Mouse (Mus musculus) brown adipose tissue, adult 24 weeks (tissue): Measurements from ENCODE around the gene Pigk. TPM values are rescaled to one million over a fixed set of nuclear protein-coding genes. Genes with fewer than 3 reads are reported as not detected.

Experiments used
- H3K27ac ChIP-seq: fragments of 200-500 bp; replicated peaks from 2 replicates; pipeline ENCODE4 v1.5.1; 2012; ENCODE audit warnings: low read depth, mild to moderate bottlenecking, low read length
- H3K4me1 ChIP-seq: fragments of 200-500 bp; 2 replicates; pipeline ENCODE4 v1.6.1; 2012; ENCODE audit warnings: low read length, mixed read lengths; ENCODE audit not compliant: control insufficient read depth, insufficient read depth, insufficient read length
- H3K4me3 ChIP-seq: fragments of 200-500 bp; 2 replicates; pipeline ENCODE4 v1.5.1; 2012; ENCODE audit warnings: low read depth, mild to moderate bottlenecking, low read length, moderate library complexity; ENCODE audit not compliant: insufficient read depth
- polyA plus RNA-seq: library from polyadenylated mRNA; stranded (reverse); fragments of >200 nt; gene quantifications from 2 replicates; pipeline ENCODE4 v1.2.4, GENCODE M21; 2012; ENCODE audit not compliant: missing spikeins, insufficient read depth, insufficient read length

The Pigk gene
- polyA plus RNA-seq, 1 experiment = 30.3 TPM

GRCm38 (mm10) chr3:152752911-152753310 is 39.0 kb downstream of the Pigk start:
- no peaks in the 10 kb centered on the region for H3K4me1 ChIP-seq
- no peak overlapping the region for H3K4me3 ChIP-seq
- H3K27ac ChIP-seq = no peak overlapping the region

GRCm38 (mm10) chr3:152753345-152753744 is 39.4 kb downstream of the Pigk start:
- H3K27ac ChIP-seq = no peak overlapping the region
- no peaks in the 10 kb centered on the region for H3K4me1 ChIP-seq
- H3K4me3 ChIP-seq = no peak overlapping the region

- H3K27ac ChIP-seq = no peak overlapping the region
- no peaks in the 10 kb centered on the region for H3K4me1 ChIP-seq
- H3K4me3 ChIP-seq = no peak overlapping the region
These were observed 40.2 kb downstream of the Pigk start for GRCm38 (mm10) chr3:152753920-152754764.

- no peaks in the 10 kb centered on the region for H3K4me1 ChIP-seq
- no peak overlapping the region for H3K4me3 ChIP-seq
- no peak overlapping the region for H3K27ac ChIP-seq
These were observed 41.6 kb downstream of the Pigk start for GRCm38 (mm10) chr3:152755515-152755914.

- no peak overlapping the region for H3K4me3 ChIP-seq
- H3K27ac ChIP-seq = no peak overlapping the region
- H3K4me1 ChIP-seq = no peaks in the 10 kb centered on the region
These were observed 43.0 kb downstream of the Pigk start for GRCm38 (mm10) chr3:152756896-152757295.

GRCm38 (mm10) chr3:152757464-152758393 is 43.8 kb downstream of the Pigk start:
- no peak overlapping the region for H3K4me3 ChIP-seq
- H3K27ac ChIP-seq = no peak overlapping the region
- H3K4me1 ChIP-seq = no peaks in the 10 kb centered on the region

GRCm38 (mm10) chr3:152758500-152759032 is 44.7 kb downstream of the Pigk start:
- no peak overlapping the region for H3K27ac ChIP-seq
- H3K4me1 ChIP-seq = no peaks in the 10 kb centered on the region
- H3K4me3 ChIP-seq = no peak overlapping the region

GRCm38 (mm10) chr3:152761116-152761515 is 47.2 kb downstream of the Pigk start:
- H3K4me1 ChIP-seq = no peaks in the 10 kb centered on the region
- no peak overlapping the region for H3K4me3 ChIP-seq
- no peak overlapping the region for H3K27ac ChIP-seq

- H3K27ac ChIP-seq = no peak overlapping the region
- no peaks in the 10 kb centered on the region for H3K4me1 ChIP-seq
These were observed 47.8 kb downstream of the Pigk start for GRCm38 (mm10) chr3:152761661-152762060.

GRCm38 (mm10) chr3:152762302-152762701 is 48.4 kb downstream of the Pigk start:
- H3K4me1 ChIP-seq = no peaks in the 10 kb centered on the region
- H3K27ac ChIP-seq = no peak overlapping the region
- no peak overlapping the region for H3K4me3 ChIP-seq

More at GRCm38 (mm10) chr3:152761661-152762060, 47.8 kb downstream of the Pigk start:
- no peak overlapping the region for H3K4me3 ChIP-seq

- Histone ChIP-seq H3K27ac (no peak overlapping the region), H3K4me3 (peak overlapping the region; percentile 56)
These were observed 49.4 kb downstream of the Pigk start for GRCm38 (mm10) chr3:152763139-152763882.

GRCm38 (mm10) chr3:152764516-152765312 is 50.8 kb downstream of the Pigk start:
- no peak overlapping the region for H3K27ac ChIP-seq
- H3K4me1 ChIP-seq = no peaks in the 10 kb centered on the region
- H3K4me3 ChIP-seq = no peak overlapping the region

More at GRCm38 (mm10) chr3:152763139-152763882, 49.4 kb downstream of the Pigk start:
- no peaks in the 10 kb centered on the region for H3K4me1 ChIP-seq

GRCm38 (mm10) chr3:152767485-152767884 is 53.6 kb downstream of the Pigk start:
- Histone ChIP-seq H3K27ac (no peak overlapping the region), H3K4me3 (no peak overlapping the region), H3K4me1 (no peaks in the 10 kb centered on the region)

GRCm38 (mm10) chr3:152770056-152770455 is 56.2 kb downstream of the Pigk start:
- Histone ChIP-seq H3K4me3 (no peak overlapping the region), H3K4me1 (no peaks in the 10 kb centered on the region)

More at GRCm38 (mm10) chr3:152770056-152770455, 56.2 kb downstream of the Pigk start:
- no peak overlapping the region for H3K27ac ChIP-seq
